Mouse (Mus musculus): ENCODE results near the gene Slc16a11.

Gene Slc16a11

GRCm38 (mm10) chr11:70251853-70252252 lies 39.3 kb downstream of the Slc16a11 start:
- DNase-seq (ENCODE audit: low spot score in 2 of 2), result no peak

DNA sequence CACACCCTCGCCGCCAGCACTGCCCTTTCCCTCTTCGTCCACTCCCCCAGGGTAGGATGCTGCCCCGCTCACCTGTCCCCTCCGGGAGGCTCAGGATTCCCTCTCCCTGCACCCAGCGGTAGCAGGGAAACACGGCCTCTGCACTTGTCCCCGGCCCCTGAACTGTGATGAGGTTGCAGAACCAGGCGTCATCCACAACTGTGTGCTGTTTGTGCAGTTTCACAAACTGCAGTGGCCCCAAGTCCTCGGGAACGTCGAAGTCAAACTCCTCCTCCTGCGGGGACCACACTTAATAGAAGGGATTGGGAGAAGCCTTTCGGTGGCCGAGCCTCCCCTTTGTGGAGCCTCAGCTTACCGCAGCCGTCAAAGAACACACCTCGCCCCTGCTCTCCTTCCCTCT lies 41.8 kb downstream of the Slc16a11 start:
- no peak for DNase-seq (ENCODE audit: low spot score in 2 of 2)

- no peak for DNase-seq (ENCODE audit: low spot score in 2 of 2)
These were observed 42.5 kb downstream of the Slc16a11 start, which contains the start of gene Alox12 for GRCm38 (mm10) chr11:70254931-70255531. Gene Alox12 (minus strand): TSS chr11:70255353.

DNA sequence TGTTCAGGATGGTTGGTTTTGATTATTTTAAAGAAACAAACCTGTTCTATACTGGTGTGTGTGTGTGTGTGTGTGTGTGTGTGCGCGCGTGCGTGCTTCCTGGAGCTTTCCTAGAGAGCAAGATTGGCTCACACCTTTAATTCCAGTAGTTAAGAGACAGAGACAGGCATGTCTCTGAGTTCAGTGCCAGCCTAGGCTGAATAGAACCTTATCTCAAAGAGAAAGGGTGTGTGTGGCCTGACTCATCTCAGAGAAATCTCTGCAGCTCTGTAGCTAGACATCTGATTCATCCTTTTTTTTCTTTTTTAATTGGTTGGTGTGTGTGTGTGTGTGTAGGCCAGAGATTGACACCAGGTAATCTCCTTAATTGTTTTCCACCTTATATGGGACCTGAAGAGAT lies 46.5 kb downstream of the Slc16a11 start:
- no peak for DNase-seq (ENCODE audit: low spot score in 2 of 2)

DNA sequence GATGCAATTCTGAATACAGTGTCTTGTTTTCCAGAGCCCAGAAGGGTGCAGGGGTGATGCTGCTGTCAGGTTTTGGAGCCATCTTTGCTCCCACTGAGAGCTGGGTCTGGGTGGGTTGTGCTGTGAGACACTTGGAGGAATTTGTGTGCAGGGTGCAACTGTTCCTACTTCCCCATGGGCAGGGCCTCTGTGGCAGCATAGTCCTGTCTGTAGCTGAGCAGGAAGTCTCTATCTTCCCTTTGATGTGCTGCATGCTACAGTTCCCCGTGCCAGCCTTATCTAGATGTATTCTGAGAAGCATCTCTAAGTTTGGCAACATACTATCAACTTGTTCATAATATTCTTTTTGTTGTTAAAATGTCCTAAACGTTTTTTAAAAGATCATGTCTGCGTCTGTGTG lies 52.7 kb downstream of the Slc16a11 start:
- DNase-seq (ENCODE audit: low spot score in 2 of 2), result no peak

- no peak for DNase-seq (ENCODE audit: low spot score in 2 of 2)
These were observed 53.3 kb downstream of the Slc16a11 start for GRCm38 (mm10) chr11:70265819-70266218.
